Mouse (Mus musculus) retina, postnatal 7 days (tissue): ENCODE measurements around the gene Slc7a9.
A peak's percentile ranks its signal among the peaks of the same experiment; 100 is the strongest.

ENCODE experiments used
- DNase-seq: peaks from one replicate; pipeline ENCODE4 v3.0.0-alpha.2; 2012; ENCODE audit warnings: low read depth, low spot score

Gene Slc7a9

DNA sequence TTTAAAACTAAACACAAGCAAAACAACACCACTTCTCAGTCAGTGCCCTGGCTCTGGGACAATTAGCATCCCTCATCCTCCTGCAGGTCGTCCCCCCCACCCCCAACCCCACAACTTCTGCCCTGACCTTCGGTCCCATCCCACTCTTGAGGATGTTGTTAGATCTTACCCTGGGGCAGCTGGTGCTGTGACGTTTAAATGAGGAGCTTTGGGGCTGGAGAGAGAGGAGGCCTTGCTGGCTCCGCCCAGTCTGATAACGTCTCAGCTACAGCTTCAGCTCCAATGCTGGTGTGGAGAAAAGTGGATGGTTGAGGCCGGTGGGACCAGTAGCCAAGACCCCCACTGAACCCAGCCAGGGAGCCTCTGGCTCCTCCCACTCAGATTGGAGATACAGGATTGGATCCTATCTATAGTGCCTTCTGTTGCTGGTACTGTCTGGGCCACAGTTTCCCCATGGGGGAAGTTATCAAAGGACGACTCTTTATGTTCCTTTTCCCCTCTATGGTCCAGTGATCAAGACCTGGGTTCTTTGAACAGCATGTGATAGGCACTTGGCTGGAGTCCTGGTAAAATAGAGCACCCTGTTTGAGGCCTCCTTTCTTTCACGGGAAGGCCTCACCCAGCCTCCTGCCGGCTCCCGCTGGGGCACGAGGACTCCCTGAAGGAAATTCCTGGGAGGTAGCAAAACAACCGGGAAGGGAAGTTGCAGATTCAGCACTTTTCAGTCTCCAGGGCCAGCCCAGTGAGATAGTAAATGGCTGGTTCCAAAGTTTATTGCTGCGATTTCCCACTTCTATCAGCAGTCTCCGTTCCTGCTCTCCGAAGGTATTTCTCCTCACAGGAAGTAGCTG, at the start of gene Slc7a9:
Gene Slc7a9 (plus strand): TSS at position 801 of the 851 bp plus-strand sequence.
- no peak for DNase-seq

DNA sequence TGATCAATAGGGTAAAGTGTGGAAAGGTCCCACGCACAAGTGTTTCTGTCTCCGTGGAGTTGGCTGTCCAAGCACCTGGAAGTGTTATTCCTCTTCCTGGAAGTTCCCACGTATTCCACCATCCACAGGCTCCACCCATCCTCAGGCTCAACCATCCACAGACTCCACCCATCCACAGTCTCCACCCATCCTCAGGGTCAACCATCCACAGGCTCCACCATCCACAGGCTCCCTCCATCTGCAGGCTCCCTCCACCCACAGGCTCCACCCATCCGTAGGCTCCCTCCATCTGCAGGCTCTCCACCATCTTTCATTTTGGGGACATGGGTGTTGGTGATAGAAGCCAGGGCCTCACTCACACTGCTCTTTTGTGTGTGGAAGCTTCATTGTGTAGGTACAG, 47.4 kb upstream of the Slc7a9 start:
- DNase-seq, result no peak

GRCm38 (mm10) chr7:35415226-35415625, 33.4 kb upstream of the Slc7a9 start:
- DNase-seq, result no peak

- no peak for DNase-seq
Observed at GRCm38 (mm10) chr7:35415801-35416653, 32.6 kb upstream of the Slc7a9 start.

DNA sequence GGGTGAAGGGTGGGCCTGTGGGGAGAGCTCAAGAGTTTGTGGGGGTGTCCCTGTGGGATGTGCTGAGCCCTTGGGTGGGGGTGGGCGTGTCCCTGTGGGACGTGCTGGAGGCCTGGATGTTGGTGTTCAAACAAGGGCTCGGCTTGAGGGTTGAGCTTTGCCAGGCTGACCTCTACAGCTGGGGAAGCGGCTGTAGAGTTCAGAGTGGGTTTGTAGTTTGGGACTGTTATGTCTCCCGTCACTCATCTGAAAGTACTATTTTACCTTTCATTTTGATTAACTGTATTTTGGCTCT, 32.0 kb upstream of the Slc7a9 start:
- no peak for DNase-seq

- no peak for DNase-seq
Observed at GRCm38 (mm10) chr7:35423071-35423470, 25.5 kb upstream of the Slc7a9 start.

- DNase-seq, result no peak
Observed at GRCm38 (mm10) chr7:35428146-35428545, 20.4 kb upstream of the Slc7a9 start.

GRCm38 (mm10) chr7:35435266-35435665, 13.3 kb upstream of the Slc7a9 start:
- no peak for DNase-seq

GRCm38 (mm10) chr7:35447501-35447900, 1.1 kb upstream of the Slc7a9 start:
- DNase-seq, result no peak

GRCm38 (mm10) chr7:35448867-35449266, 271 bp downstream of the Slc7a9 start:
- DNase-seq, result no peak

DNA sequence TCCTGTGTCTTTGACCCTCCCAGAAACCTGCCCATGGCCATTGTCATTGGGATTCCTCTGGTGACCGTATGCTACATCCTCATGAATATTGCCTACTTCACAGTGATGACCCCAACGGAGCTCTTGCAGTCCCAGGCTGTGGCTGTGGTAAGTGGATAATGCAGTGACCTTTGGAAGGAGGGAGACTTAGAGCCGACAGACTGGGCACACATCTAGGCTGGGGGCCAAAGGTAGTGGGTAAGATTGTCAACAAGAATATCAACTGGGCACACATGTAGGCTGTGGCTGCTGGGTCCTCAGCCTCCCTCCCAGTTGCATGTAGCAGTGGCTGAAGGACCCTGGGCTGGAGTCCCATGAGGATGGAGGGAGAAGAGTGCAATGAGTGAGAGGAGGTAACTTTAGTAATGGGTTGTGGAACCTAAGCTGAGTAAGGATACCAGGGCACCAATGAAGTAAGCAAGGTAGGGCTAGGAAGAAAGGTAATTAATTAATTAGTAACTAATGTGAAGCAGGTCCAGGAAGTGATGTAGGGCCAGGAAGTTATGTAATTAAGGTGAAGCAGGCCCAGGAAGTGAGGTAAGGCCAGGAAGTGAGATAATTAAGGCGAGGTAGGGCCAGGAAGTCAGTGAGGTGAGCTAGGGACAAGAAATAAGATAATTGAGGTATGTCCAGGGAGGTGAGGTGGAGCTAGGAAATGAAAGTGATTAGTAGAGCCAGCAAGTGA, 7.7 kb downstream of the Slc7a9 start:
- no peak for DNase-seq

DNA sequence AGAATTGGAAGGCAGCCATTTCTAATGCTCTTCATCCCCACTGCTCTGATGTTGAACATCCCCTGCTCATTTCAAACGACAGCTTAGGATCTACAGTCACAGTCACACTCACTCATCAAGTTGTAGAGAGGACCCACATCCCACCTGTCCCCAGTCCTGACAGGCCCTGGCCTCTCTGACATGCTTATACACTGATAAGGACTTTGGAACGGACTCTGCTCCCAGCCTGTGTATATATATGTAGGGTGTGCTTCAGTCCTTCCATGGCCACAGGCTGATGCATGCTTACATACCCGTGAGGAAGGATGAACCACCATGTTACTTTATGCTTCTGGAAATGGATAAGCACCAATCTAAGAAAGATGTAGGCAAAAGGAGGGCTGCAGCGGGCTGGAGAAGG, 12.4 kb downstream of the Slc7a9 start:
- DNase-seq, result no peak

DNA sequence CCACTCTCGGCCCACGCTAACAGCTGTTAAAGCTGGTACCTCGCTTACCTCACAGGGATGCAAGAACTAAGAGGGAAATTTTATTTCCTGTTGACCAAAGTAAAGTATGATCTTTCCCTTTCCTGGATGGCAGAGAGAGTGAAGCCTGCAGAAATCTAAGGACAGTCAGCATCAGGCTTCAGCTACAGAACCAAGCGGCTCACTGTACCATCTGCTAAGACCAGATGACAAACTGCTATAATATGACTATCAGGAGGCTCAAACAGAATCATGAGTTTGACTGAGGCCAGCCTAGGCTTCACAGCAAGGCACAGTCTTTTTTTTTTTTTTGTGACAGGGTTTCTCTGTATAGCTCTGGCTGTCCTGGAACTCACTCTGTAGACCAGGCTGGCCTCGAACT, 16.4 kb downstream of the Slc7a9 start:
- DNase-seq, result no peak

- no peak for DNase-seq
Observed at GRCm38 (mm10) chr7:35467856-35468255, 19.3 kb downstream of the Slc7a9 start.

GRCm38 (mm10) chr7:35470794-35471193, 22.2 kb downstream of the Slc7a9 start:
- no peak for DNase-seq

DNA sequence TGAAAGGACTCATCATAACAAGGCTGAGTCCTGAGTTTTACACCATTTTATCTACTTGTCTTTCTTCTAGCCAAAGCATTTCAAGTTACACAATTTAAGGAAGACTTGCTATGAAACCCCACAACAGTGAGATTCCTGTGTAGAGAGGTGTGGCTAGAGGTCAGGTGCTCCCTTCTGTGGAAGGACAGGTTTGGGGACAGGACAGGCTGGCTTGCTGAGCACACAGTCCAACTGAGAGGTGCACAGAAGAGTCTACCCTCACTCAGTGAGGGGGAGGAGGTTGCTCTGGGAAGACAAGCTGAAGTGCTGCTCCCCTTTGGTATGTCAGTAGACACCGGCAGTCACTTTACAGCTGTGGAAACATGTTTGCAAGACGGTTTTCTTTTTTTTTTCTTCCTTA, 27.9 kb downstream of the Slc7a9 start:
- no peak for DNase-seq

DNA sequence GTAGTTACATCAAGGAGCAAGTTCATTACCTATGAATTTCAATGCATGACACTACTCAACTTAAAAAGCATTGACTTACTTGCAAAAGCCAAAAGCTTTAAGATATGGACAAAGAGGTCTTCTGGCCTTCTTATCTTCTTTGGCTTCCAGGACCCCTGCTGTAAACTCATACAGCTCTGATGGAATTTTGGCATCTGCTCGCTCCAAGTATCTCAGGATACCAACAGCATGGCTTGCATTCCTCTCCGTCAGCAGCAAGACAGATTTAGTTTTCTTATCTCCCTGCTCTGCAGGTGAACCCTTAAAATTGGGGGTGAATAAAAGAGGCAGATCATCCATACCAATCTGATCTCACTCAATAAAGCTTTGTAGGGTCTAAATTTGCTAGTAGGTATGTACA, 36.5 kb downstream of the Slc7a9 start:
- DNase-seq, result no peak

GRCm38 (mm10) chr7:35486553-35486952, 38.0 kb downstream of the Slc7a9 start:
- no peak for DNase-seq

- no peak for DNase-seq
Observed at GRCm38 (mm10) chr7:35490186-35490585, 41.6 kb downstream of the Slc7a9 start.

- DNase-seq, result no peak
Observed at GRCm38 (mm10) chr7:35491005-35491404, 42.4 kb downstream of the Slc7a9 start.

DNA sequence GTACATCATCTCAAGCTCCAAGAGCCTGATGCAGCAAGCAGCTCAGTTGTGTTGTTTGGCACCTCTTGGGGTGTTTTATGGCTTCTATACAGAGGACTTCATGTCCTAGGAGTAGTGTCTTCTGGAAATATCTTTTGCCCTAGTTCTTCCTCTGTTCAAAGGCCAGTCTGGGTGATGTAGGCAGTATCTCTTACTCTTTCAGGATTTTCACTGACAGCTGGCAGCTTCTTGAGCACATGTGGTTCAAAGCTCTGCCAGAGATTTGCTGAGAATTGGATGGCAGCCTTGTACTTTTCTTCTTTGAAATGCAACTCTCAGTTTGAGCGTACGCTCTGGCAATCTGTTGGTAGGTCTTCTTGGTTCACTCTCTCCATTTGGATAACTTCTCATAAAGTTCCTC, 48.9 kb downstream of the Slc7a9 start:
- DNase-seq, result no peak

- DNase-seq, result peak; percentile 16
Observed at GRCm38 (mm10) chr7:35501995-35502394, 53.4 kb downstream of the Slc7a9 start.
